Mouse (Mus musculus) olfactory bulb, adult 2 months (tissue): ENCODE measurements around the gene Rhoh.

Experiments used
- CTCF ChIP-seq: fragments of 200-500 bp; IDR thresholded peaks from 2 replicates; pipeline ENCODE4 v1.5.1; 2012; ENCODE audit warnings: low read depth, mild to moderate bottlenecking, low read length, moderate library complexity; ENCODE audit not compliant: insufficient read depth
- POLR2A ChIP-seq: fragments of 200-500 bp; IDR thresholded peaks from 2 replicates; pipeline ENCODE4 v1.6.1; 2012; ENCODE audit warnings: mild to moderate bottlenecking, low read depth, low read length, moderate library complexity; ENCODE audit not compliant: insufficient read depth

- TF ChIP-seq CTCF (no peak), POLR2A (no peak)
Measured at GRCm38 (mm10) chr5:65864486-65864885, 3.5 kb downstream of the Rhoh start.
